Mouse (Mus musculus): ENCODE measurements around the gene Dgcr6. TPM values are rescaled to one million over a fixed set of nuclear protein-coding genes. Genes with fewer than 3 reads are reported as not detected.
A peak's percentile ranks its signal among the peaks of the same experiment; 100 is the strongest.

The Dgcr6 gene
- polyA plus RNA-seq, 1 experiment, result 102 TPM

- Histone ChIP-seq H3K4me3 (replicated peaks; ENCODE audit: insufficient read depth, low read depth, low read length) (no peak overlapping the region), H3K4me1 (ENCODE audit: control insufficient read depth, insufficient read depth, low read length) (peaks cover 10% of the 10 kb centered on the region; the same call in 1 of the 2 replicates), H3K27me3 (ENCODE audit: control insufficient read depth, insufficient read depth, low read length) (no peaks in the 10 kb centered on the region), H3K27ac (ENCODE audit: insufficient read depth, low read length) (no peak overlapping the region)
- WGBS, result 53% methylated on average over 2 of the region's 2 CpGs
- TF ChIP-seq POLR2A (IDR thresholded peaks at IDR 0.05; ENCODE audit: borderline replicate concordance, insufficient read depth, low read length) (no peak), CTCF (IDR thresholded peaks at IDR 0.05; ENCODE audit: borderline replicate concordance, insufficient read depth, low read depth, low read length) (no peak)
- DNase-seq, result no peak
These were observed 3.6 kb downstream of the Dgcr6 start for GRCm38 (mm10) chr16:18056215-18056614.

- peaks cover 7% of the 10 kb centered on the region; the same call in 1 of the 2 replicates for H3K4me1 ChIP-seq (ENCODE audit: control insufficient read depth, insufficient read depth, low read length)
- TF ChIP-seq POLR2A (IDR thresholded peaks at IDR 0.05; ENCODE audit: borderline replicate concordance, insufficient read depth, low read length) (no peak), CTCF (IDR thresholded peaks at IDR 0.05; ENCODE audit: borderline replicate concordance, insufficient read depth, low read depth, low read length) (no peak)
- H3K4me3 ChIP-seq (replicated peaks; ENCODE audit: insufficient read depth, low read depth, low read length), result no peak overlapping the region
- DNase-seq, result peak; percentile 63 to 77
- 0 out of 2 replicates have a peak overlapping the region, but pooled peaks have one; percentile 26 for H3K27ac ChIP-seq (ENCODE audit: insufficient read depth, low read length)
- H3K27me3 ChIP-seq (ENCODE audit: control insufficient read depth, insufficient read depth, low read length), result no peaks in the 10 kb centered on the region
- WGBS, result 11% methylated on average over 6 of the region's 6 CpGs
These were observed 5.7 kb downstream of the Dgcr6 start for GRCm38 (mm10) chr16:18058331-18058731.

- TF ChIP-seq CTCF (IDR thresholded peaks at IDR 0.05; ENCODE audit: borderline replicate concordance, insufficient read depth, low read depth, low read length) (no peak), POLR2A (IDR thresholded peaks at IDR 0.05; ENCODE audit: borderline replicate concordance, insufficient read depth, low read length) (no peak)
- Histone ChIP-seq H3K27me3 (ENCODE audit: control insufficient read depth, insufficient read depth, low read length) (no peaks in the 10 kb centered on the region), H3K4me1 (ENCODE audit: control insufficient read depth, insufficient read depth, low read length) (peaks cover 7% of the 10 kb centered on the region; the same call in 1 of the 2 replicates), H3K4me3 (replicated peaks; ENCODE audit: insufficient read depth, low read depth, low read length) (no peak overlapping the region), H3K27ac (ENCODE audit: insufficient read depth, low read length) (no peak overlapping the region)
- WGBS, result 69% methylated on average over 10 of the region's 10 CpGs
- DNase-seq, result no peak
These were observed 6.6 kb downstream of the Dgcr6 start for GRCm38 (mm10) chr16:18059243-18059642.

DNA sequence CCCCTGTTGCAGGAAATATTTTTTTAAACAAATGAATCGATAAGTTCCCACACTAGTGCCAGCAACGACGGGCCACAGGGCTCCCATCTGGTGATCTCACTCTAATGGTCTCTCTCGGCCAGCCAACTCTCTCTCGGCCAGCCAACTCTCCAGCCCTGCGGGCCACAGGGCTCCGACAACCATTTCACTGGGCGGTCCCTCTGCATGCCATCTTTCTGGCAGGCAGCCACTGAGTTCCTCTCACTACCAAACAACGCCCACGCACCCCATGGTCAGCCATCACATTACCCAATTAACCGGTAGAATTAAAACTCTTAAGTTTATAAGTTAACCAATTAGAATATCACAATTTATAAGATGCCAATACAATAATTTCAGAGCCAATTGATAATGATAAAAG lies 8.5 kb downstream of the Dgcr6 start:
- peak; percentile 45 to 72 for DNase-seq
- Histone ChIP-seq H3K27me3 (ENCODE audit: control insufficient read depth, insufficient read depth, low read length) (no peaks in the 10 kb centered on the region), H3K27ac (ENCODE audit: insufficient read depth, low read length) (no peak overlapping the region), H3K4me3 (replicated peaks; ENCODE audit: insufficient read depth, low read depth, low read length) (no peak overlapping the region), H3K4me1 (ENCODE audit: control insufficient read depth, insufficient read depth, low read length) (peaks cover 7% of the 10 kb centered on the region; the same call in 1 of the 2 replicates)
- TF ChIP-seq POLR2A (IDR thresholded peaks at IDR 0.05; ENCODE audit: borderline replicate concordance, insufficient read depth, low read length) (no peak), CTCF (IDR thresholded peaks at IDR 0.05; ENCODE audit: borderline replicate concordance, insufficient read depth, low read depth, low read length) (no peak)
- WGBS, result 8% methylated on average over 11 of the region's 11 CpGs

DNA sequence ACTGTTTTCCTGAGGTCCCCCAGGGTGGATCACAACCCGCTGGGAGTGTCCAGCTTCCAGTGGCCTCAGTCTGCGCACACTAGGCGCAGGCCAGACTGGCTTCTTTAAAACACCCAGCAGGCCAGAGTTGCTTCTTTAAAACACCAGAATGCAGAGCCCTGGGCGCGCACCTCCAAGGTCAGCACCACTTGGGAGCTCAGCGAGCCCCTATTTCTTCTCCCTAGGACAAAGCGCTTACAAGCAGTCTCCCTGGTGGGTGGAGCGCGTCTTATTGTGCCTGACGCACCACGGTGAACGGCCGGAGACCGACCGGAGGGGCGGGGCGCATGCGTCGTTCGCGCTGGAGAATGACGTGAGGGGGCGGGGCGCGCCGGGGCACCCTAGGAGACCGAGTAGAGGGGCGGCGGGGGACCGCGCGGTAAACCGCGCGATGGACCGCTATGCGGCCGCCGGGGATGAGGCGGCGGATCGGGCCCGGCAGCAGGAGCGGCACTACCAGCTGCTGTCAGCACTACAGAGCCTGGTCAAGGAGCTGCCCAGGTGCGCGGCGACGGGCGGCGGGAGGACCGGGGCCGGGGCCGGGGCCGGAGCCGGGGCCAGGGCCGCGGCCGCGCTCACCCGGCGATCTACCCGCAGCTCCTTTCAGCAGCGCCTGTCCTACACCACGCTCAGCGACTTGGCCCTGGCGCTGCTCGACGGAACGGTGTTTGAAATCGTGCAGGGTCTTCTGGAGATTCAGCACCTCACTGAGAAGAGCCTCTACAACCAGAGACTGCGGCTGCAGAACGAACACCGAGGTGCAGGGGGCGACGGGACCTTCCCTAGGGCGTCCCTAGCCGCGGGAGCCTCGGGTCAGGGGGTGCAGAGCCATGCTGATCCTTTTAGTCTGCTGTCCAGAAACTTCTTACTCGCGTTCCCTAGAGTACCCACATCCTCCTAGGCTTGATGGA lies 13.7 kb downstream of the Dgcr6 start:
- peak; percentile 93 to 94 for DNase-seq
- Histone ChIP-seq H3K27me3 (ENCODE audit: control insufficient read depth, insufficient read depth, low read length) (no peaks in the 10 kb centered on the region), H3K4me3 (replicated peaks; ENCODE audit: insufficient read depth, low read depth, low read length) (peak overlapping the region; percentile 69), H3K27ac (ENCODE audit: insufficient read depth, low read length) (peak overlapping the region; percentile 85), H3K4me1 (ENCODE audit: control insufficient read depth, insufficient read depth, low read length) (peaks cover 18% of the 10 kb centered on the region)
- TF ChIP-seq CTCF (IDR thresholded peaks at IDR 0.05; ENCODE audit: borderline replicate concordance, insufficient read depth, low read depth, low read length), result no peak
- TF ChIP-seq POLR2A (IDR thresholded peaks at IDR 0.05; ENCODE audit: borderline replicate concordance, insufficient read depth, low read length), result peak; percentile 94
- WGBS, result 1% methylated on average over 65 of the region's 81 CpGs

DNA sequence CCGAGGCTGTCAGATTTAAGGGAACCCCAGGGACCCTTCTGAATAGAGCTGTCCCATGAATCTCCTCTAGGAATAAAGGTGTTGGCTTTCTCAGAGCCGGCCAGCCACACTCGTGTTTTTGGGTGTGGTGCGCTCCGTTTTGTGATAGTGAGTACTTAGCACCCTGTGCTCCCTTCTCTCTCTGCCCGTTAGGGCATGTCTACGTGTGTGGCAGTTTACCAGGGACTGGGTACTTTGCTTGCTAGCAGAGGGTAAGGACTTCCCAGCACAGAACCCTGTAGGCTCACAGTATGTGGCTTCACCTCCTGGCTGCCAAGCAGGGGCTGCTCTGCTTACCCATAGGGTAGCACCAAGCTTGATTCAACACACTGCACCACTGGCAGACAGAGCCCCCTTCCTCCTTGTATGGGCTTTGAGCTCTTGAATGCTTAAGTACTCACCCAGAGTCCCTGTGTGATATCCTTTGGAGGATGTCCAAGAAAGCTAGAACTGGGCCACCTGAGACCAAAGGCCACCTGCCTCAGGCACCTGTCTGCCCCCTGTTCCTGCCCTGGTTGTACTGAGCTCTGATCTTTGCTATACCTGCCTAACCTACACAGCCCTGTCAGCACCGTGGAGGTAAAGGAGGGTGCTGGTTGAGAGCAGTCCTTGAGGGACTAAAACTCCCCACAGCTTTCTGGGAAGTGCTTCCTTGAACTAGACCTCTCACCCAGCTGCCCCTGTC lies 16.2 kb downstream of the Dgcr6 start:
- 62% methylated on average over 8 of the region's 8 CpGs for WGBS
- H3K4me3 ChIP-seq (replicated peaks; ENCODE audit: insufficient read depth, low read depth, low read length), result no peak overlapping the region
- no peak overlapping the region for H3K27ac ChIP-seq (ENCODE audit: insufficient read depth, low read length)
- TF ChIP-seq CTCF (IDR thresholded peaks at IDR 0.05; ENCODE audit: borderline replicate concordance, insufficient read depth, low read depth, low read length) (no peak), POLR2A (IDR thresholded peaks at IDR 0.05; ENCODE audit: borderline replicate concordance, insufficient read depth, low read length) (no peak)
- H3K4me1 ChIP-seq (ENCODE audit: control insufficient read depth, insufficient read depth, low read length), result peaks cover 18% of the 10 kb centered on the region
- no peaks in the 10 kb centered on the region for H3K27me3 ChIP-seq (ENCODE audit: control insufficient read depth, insufficient read depth, low read length)
- peak in 1 of 2 experiments; percentile 28 for DNase-seq

- no peak for DNase-seq
- TF ChIP-seq CTCF (IDR thresholded peaks at IDR 0.05; ENCODE audit: borderline replicate concordance, insufficient read depth, low read depth, low read length) (no peak), POLR2A (IDR thresholded peaks at IDR 0.05; ENCODE audit: borderline replicate concordance, insufficient read depth, low read length) (no peak)
- H3K27me3 ChIP-seq (ENCODE audit: control insufficient read depth, insufficient read depth, low read length), result no peaks in the 10 kb centered on the region
- no peak overlapping the region for H3K27ac ChIP-seq (ENCODE audit: insufficient read depth, low read length)
- peaks cover 18% of the 10 kb centered on the region for H3K4me1 ChIP-seq (ENCODE audit: control insufficient read depth, insufficient read depth, low read length)
- 28% methylated on average over 5 of the region's 5 CpGs for WGBS
- H3K4me3 ChIP-seq (replicated peaks; ENCODE audit: insufficient read depth, low read depth, low read length), result no peak overlapping the region
These were observed 18.1 kb downstream of the Dgcr6 start for GRCm38 (mm10) chr16:18070798-18071197.
